In genomic region chr17:31806025-31806424, GRCm38 (mm10) we compare ENCODE assay signal across 8 mouse cellular contexts. TPM values are rescaled to one million over a fixed set of nuclear protein-coding genes. Genes with fewer than 3 reads are reported as not detected.
DNase-seq lines count a peak whose midpoint lies in the region; ATAC-seq lines count a peak whose summit lies in the region.

No protein-coding gene starts in this region.

- peaks cover 7% of the 10 kb centered on the region; the same call in 1 of the 2 replicates for H3K4me1 ChIP-seq in embryonic facial prominence, embryonic 14.5 days (ENCODE audit: control insufficient read depth, insufficient read depth, low read length)

- H3K4me2 ChIP-seq in embryonic facial prominence, embryonic 14.5 days (ENCODE audit: low read depth, low read length): no peak overlapping the region

- WGBS in embryonic facial prominence, embryonic 14.5 days: 32% methylated on average over 7 of the region's 8 CpGs

- peak overlapping the region; percentile 34; the same call in 1 of the 2 replicates for H3K27ac ChIP-seq in embryonic facial prominence, embryonic 14.5 days (replicated peaks; ENCODE audit: low read depth, low read length)

- peak; percentile 38 to 54 for DNase-seq in heart, postnatal 14 days
- no peak for DNase-seq in heart, postnatal 36 days
- DNase-seq in ES-CJ7 (ENCODE audit: low read depth, low spot score): peak; percentile 88
- peak; percentile 86 for DNase-seq in embryonic facial prominence, embryonic 14.5 days (ENCODE audit: low spot score)
- peak; percentile 53 for DNase-seq in kidney, postnatal 14 days
- no peak for DNase-seq in layer of hippocampus, adult 9-10 months (ENCODE audit: low spot score)
- DNase-seq in layer of hippocampus, postnatal 14 days (ENCODE audit: low spot score in 2 of 2): no peak
- no peak for DNase-seq in retina, embryonic 14.5 days (ENCODE audit: low spot score)

- H3K4me3 ChIP-seq in embryonic facial prominence, embryonic 14.5 days (ENCODE audit: low read depth, low read length): no peak overlapping the region

- peak; percentile 73 for ATAC-seq in embryonic facial prominence, embryonic 14.5 days (ENCODE audit: low read depth)

- H3K9me3 ChIP-seq in embryonic facial prominence, embryonic 14.5 days (ENCODE audit: control insufficient read depth, low read length): no peaks in the 10 kb centered on the region

- H3K9ac ChIP-seq in embryonic facial prominence, embryonic 14.5 days (ENCODE audit: low read depth, low read length): no peak overlapping the region

- intact Hi-C loops in heart, postnatal 14 days (cut with DNase I): no loop called here
- intact Hi-C loops in heart, postnatal 36 days (cut with DNase I): no loop called here

- no peaks in the 10 kb centered on the region for H3K27me3 ChIP-seq in embryonic facial prominence, embryonic 14.5 days (replicated peaks; ENCODE audit: control insufficient read depth, insufficient read depth, low read length)

- no peaks in the 10 kb centered on the region for H3K36me3 ChIP-seq in embryonic facial prominence, embryonic 14.5 days (ENCODE audit: control insufficient read depth, insufficient read depth, low read length)

RNA-seq across cellular contexts. Expression of gene Sik1, which starts 49.6 kb away (rescaled TPM):
- total RNA-seq in heart, postnatal 14 days (2021): 10 to 100 TPM; 41.4 to 72.2 TPM
- total RNA-seq in heart, postnatal 36 days (2021): 10 to 100 TPM; 24.0 to 68.3 TPM
- 25.1 and 27.8 TPM in 2 replicates for polyA plus RNA-seq in embryonic facial prominence, embryonic 14.5 days (2014; fragmentation: Nextera tagmentation; extraction: Ambion mirVana)
- total RNA-seq in layer of hippocampus, postnatal 14 days (2021): 10 to 100 TPM; 16.1 to 16.7 TPM

Comparison
In these comparisons a context has a peak if more than half of its experiments do, and no peak if none do; other contexts are left out.
1. DNase-seq: peak in heart, postnatal 14 days (2 of 2), ES-CJ7 (single experiment), embryonic facial prominence, embryonic 14.5 days (single experiment) and kidney, postnatal 14 days (single experiment); none in heart, postnatal 36 days (0 of 2), layer of hippocampus, adult 9-10 months (single experiment), layer of hippocampus, postnatal 14 days (0 of 2) and retina, embryonic 14.5 days (single experiment).